Mouse (Mus musculus) spleen, adult 2 months (tissue): ENCODE results near the gene Zfp346. TPM values are rescaled to one million over a fixed set of nuclear protein-coding genes. Genes with fewer than 3 reads are reported as not detected.

Experiments
- DNase-seq, 2 experiments: peaks; one replicate each; pipeline versions ENCODE4 v3.0.0 to v3.0.0-alpha.2; 2012 to 2021; ENCODE audit warnings: low spot score in 2 of 2, low read depth in 1 of 2
- H3K27ac ChIP-seq: fragments of 200-500 bp; 2 replicates; pipeline ENCODE4 v1.5.1; 2012; ENCODE audit warnings: low read length, inconsistent platforms; ENCODE audit not compliant: insufficient read depth
- H3K27me3 ChIP-seq: fragments of 200-500 bp; 2 replicates; pipeline ENCODE4 v1.6.1; 2012; ENCODE audit warnings: mild to moderate bottlenecking, moderate library complexity, low read length, inconsistent platforms; ENCODE audit not compliant: control insufficient read depth, insufficient read depth
- H3K36me3 ChIP-seq: fragments of 200-500 bp; 2 replicates; pipeline ENCODE4 v1.6.1; 2012; ENCODE audit warnings: mild to moderate bottlenecking, low read length, inconsistent platforms; ENCODE audit not compliant: control insufficient read depth, insufficient read depth
- H3K4me1 ChIP-seq: fragments of 200-500 bp; 2 replicates; pipeline ENCODE4 v1.6.1; 2011; ENCODE audit warnings: inconsistent platforms; ENCODE audit not compliant: control insufficient read depth, insufficient read depth, insufficient read length
- H3K4me3 ChIP-seq: fragments of 200-500 bp; 2 replicates; pipeline ENCODE4 v1.5.1; 2011; ENCODE audit warnings: mild to moderate bottlenecking, inconsistent platforms; ENCODE audit not compliant: insufficient read depth, insufficient read length; ENCODE audit errors: extremely low read depth
- CTCF ChIP-seq: fragments of 200-500 bp; IDR thresholded peaks from 2 replicates; pipeline ENCODE4 v1.5.1; 2011; ENCODE audit warnings: mild to moderate bottlenecking, inconsistent platforms; ENCODE audit not compliant: insufficient read depth, insufficient read length, insufficient replicate concordance; ENCODE audit errors: extremely low read depth
- POLR2A ChIP-seq: fragments of 200-500 bp; IDR thresholded peaks from 2 replicates; pipeline ENCODE4 v1.6.1; 2011; ENCODE audit warnings: low read depth, low read length, inconsistent platforms
- WGBS: fragments of 180-500 bp; shearing (Covaris S2); methylation state at CpG from one replicate; pipeline ENCODE4 v1.1.7; 2018; 5-methylcytosine and 5-hydroxymethylcytosine counted together
- polyA plus RNA-seq: library from polyadenylated mRNA; depleted of rRNA; stranded (reverse); fragments of >200 nt; gene quantifications from 2 replicates; pipeline ENCODE4 v1.2.3, GENCODE M21; 2012; rRNA removed

Zfp346 gene
- polyA plus RNA-seq, 1 experiment: 14.5 TPM

- 80% methylated on average over 4 of the region's 4 CpGs for WGBS
- no peak for TF ChIP-seq POLR2A
- TF ChIP-seq CTCF: no peak; the same call in 1 of the 2 replicates
- Histone ChIP-seq H3K4me1 (no peaks in the 10 kb centered on the region; the same call in 1 of the 2 replicates), H3K4me3 (no peak overlapping the region), H3K27ac (no peak overlapping the region), H3K27me3 (no peaks in the 10 kb centered on the region), H3K36me3 (no peaks in the 10 kb centered on the region)
- DNase-seq: no peak
Measured at GRCm38 (mm10) chr13:55177903-55178496, 72.9 kb downstream of the Zfp346 start.

- no peak overlapping the region for H3K4me3 ChIP-seq
- 54% methylated on average over 2 of the region's 2 CpGs for WGBS
- no peaks in the 10 kb centered on the region for H3K36me3 ChIP-seq
- no peaks in the 10 kb centered on the region for H3K27me3 ChIP-seq
- H3K4me1 ChIP-seq: no peaks in the 10 kb centered on the region; the same call in 1 of the 2 replicates
- H3K27ac ChIP-seq: no peak overlapping the region
- TF ChIP-seq CTCF (peak; percentile 74; the same call in 1 of the 2 replicates), POLR2A (no peak)
- peak; percentile 34 to 63 for DNase-seq
Measured at GRCm38 (mm10) chr13:55178556-55178955, 73.4 kb downstream of the Zfp346 start.

GRCm38 (mm10) chr13:55179591-55179990 is 74.5 kb downstream of the Zfp346 start:
- no peak for DNase-seq
- Histone ChIP-seq H3K4me1 (no peaks in the 10 kb centered on the region; the same call in 1 of the 2 replicates), H3K27ac (no peak overlapping the region), H3K27me3 (no peaks in the 10 kb centered on the region), H3K4me3 (no peak overlapping the region), H3K36me3 (no peaks in the 10 kb centered on the region)
- TF ChIP-seq CTCF: no peak
- no peak for TF ChIP-seq POLR2A
- WGBS: 88% methylated on average over 3 of the region's 3 CpGs

- H3K4me1 ChIP-seq: no peaks in the 10 kb centered on the region; the same call in 1 of the 2 replicates
- DNase-seq: no peak
- no peaks in the 10 kb centered on the region for H3K27me3 ChIP-seq
- peak overlapping the region; percentile 72 for H3K27ac ChIP-seq
- H3K4me3 ChIP-seq: no peak overlapping the region
- H3K36me3 ChIP-seq: no peaks in the 10 kb centered on the region
- 78% methylated on average over 2 of the region's 2 CpGs for WGBS
- TF ChIP-seq CTCF (no peak), POLR2A (no peak)
Measured at GRCm38 (mm10) chr13:55181786-55182172, 76.7 kb downstream of the Zfp346 start.

GRCm38 (mm10) chr13:55182173-55182894 is 77.2 kb downstream of the Zfp346 start:
- DNase-seq: peak in 1 of 2 experiments; percentile 17
- Histone ChIP-seq H3K4me1 (no peaks in the 10 kb centered on the region; the same call in 1 of the 2 replicates), H3K27me3 (no peaks in the 10 kb centered on the region), H3K4me3 (peak overlapping the region; percentile 53), H3K36me3 (no peaks in the 10 kb centered on the region), H3K27ac (peak overlapping the region; percentile 72)
- 18% methylated on average over 23 of the region's 23 CpGs for WGBS
- TF ChIP-seq CTCF (peak; percentile 14; the same call in 1 of the 2 replicates), POLR2A (no peak)

- H3K36me3 ChIP-seq: no peaks in the 10 kb centered on the region
- H3K27me3 ChIP-seq: no peaks in the 10 kb centered on the region
- no peak overlapping the region for H3K27ac ChIP-seq
- TF ChIP-seq CTCF: no peak
- no peak for TF ChIP-seq POLR2A
- WGBS: 80% methylated on average over 6 of the region's 6 CpGs
- no peak overlapping the region for H3K4me3 ChIP-seq
- DNase-seq: no peak
- no peaks in the 10 kb centered on the region; the same call in 1 of the 2 replicates for H3K4me1 ChIP-seq
Measured at GRCm38 (mm10) chr13:55183382-55183781, 78.3 kb downstream of the Zfp346 start.

Other genes with a start within 250 kb of the Zfp346 start
- 3.9 and 4.1 TPM in 2 replicates for gene Unc5a, start 155.9 kb upstream of the Zfp346 start, polyA plus RNA-seq
- gene Hk3, start 83.9 kb upstream of the Zfp346 start, polyA plus RNA-seq: 14.1 and 18.1 TPM in 2 replicates
- 4.9 and 5.1 TPM in 2 replicates for gene Uimc1, start 5.0 kb upstream of the Zfp346 start, polyA plus RNA-seq
- not detected in 2 replicates for gene Gm17617, start 28.2 kb downstream of the Zfp346 start, polyA plus RNA-seq
- gene Fgfr4, start 47.3 kb downstream of the Zfp346 start, polyA plus RNA-seq: 8.4 and 12.0 TPM in 2 replicates
- 16.1 and 17.8 TPM in 2 replicates for gene Nsd1, start 104.5 kb downstream of the Zfp346 start, polyA plus RNA-seq
- gene Prelid1, start 215.2 kb downstream of the Zfp346 start, polyA plus RNA-seq: 195 and 230 TPM in 2 replicates
- 54.7 and 75.2 TPM in 2 replicates for gene Rab24, start 216.6 kb downstream of the Zfp346 start, polyA plus RNA-seq
- gene Mxd3, start 224.5 kb downstream of the Zfp346 start, polyA plus RNA-seq: 14.3 and 18.5 TPM in 2 replicates